Mouse (Mus musculus) hindbrain, postnatal 0 days (tissue): ENCODE data around the gene Chd4. TPM values are rescaled to one million over a fixed set of nuclear protein-coding genes. Genes with fewer than 3 reads are reported as not detected.

Experiments used
- ATAC-seq: fragments of 200-750 bp; cut with Nextera tagmentation; 2 replicates; pipeline ENCODE4 v1.8.0; 2017; ENCODE audit warnings: mild to moderate bottlenecking, moderate TSS enrichment, moderate library complexity
- DNase-seq: peaks from one replicate; pipeline ENCODE4 v3.0.0-alpha.2; 2015; ENCODE audit warnings: low spot score
- H3K27ac ChIP-seq: fragments of 300-500 bp; sonication (generic); 2 replicates; pipeline ENCODE4 v1.5.1; 2014; ENCODE audit warnings: mild to moderate bottlenecking
- H3K27me3 ChIP-seq: fragments of 300-500 bp; sonication (generic); 2 replicates; pipeline ENCODE4 v1.6.1; 2014; ENCODE audit warnings: low read length, mixed read lengths; ENCODE audit not compliant: insufficient read depth
- H3K36me3 ChIP-seq: fragments of 300-500 bp; sonication (generic); 2 replicates; pipeline ENCODE4 v1.6.1; 2014; ENCODE audit warnings: low read length, mixed read lengths; ENCODE audit not compliant: insufficient read depth
- H3K4me1 ChIP-seq: fragments of 300-500 bp; sonication (generic); 2 replicates; pipeline ENCODE4 v1.6.1; 2014; ENCODE audit warnings: antibody characterized with exemption, low read length, mixed read lengths; ENCODE audit not compliant: insufficient read depth
- H3K4me2 ChIP-seq: fragments of 300-500 bp; sonication (generic); 2 replicates; pipeline ENCODE4 v1.6.1; 2014; ENCODE audit warnings: low read depth, mild to moderate bottlenecking, low read length, moderate library complexity, mixed read lengths
- H3K4me3 ChIP-seq: fragments of 300-500 bp; sonication (generic); 2 replicates; pipeline ENCODE4 v1.5.1; 2014; ENCODE audit warnings: low read length
- H3K9ac ChIP-seq: fragments of 300-500 bp; sonication (generic); replicated peaks from 2 replicates; pipeline ENCODE4 v1.6.1; 2014; ENCODE audit warnings: mild to moderate bottlenecking, low read length, moderate library complexity, mixed read lengths
- H3K9me3 ChIP-seq: fragments of 300-500 bp; sonication (generic); 2 replicates; pipeline ENCODE4 v1.6.1; 2016; ENCODE audit warnings: low read length, mixed read lengths
- CTCF ChIP-seq: IDR thresholded peaks from 2 replicates; pipeline ENCODE4 v1.5.1; 2016; ENCODE audit warnings: antibody characterized with exemption, control low read depth, low read depth
- WGBS: fragments of 180-500 bp; shearing (Covaris S2); extraction: QIAGEN DNeasy Blood & Tissue Kit; methylation state at CpG from one replicate; pipeline ENCODE4 v1.1.7; 2014; 5-methylcytosine and 5-hydroxymethylcytosine counted together
- polyA plus RNA-seq: library from polyadenylated mRNA; unstranded; fragments of >200 nt; fragmentation: Nextera tagmentation; extraction: Ambion mirVana; gene quantifications from 2 replicates; pipeline ENCODE4 v1.2.1, GENCODE M21; 2015
- total RNA-seq: library from RNA; depleted of rRNA; stranded (reverse); fragments of >200 nt; gene quantifications from 2 replicates; pipeline ENCODE4 v1.2.3, GENCODE M21; 2014

Gene Chd4
- total and polyA plus RNA-seq, 2 experiments from 2014 or later: 94.7 to 106 TPM

DNA sequence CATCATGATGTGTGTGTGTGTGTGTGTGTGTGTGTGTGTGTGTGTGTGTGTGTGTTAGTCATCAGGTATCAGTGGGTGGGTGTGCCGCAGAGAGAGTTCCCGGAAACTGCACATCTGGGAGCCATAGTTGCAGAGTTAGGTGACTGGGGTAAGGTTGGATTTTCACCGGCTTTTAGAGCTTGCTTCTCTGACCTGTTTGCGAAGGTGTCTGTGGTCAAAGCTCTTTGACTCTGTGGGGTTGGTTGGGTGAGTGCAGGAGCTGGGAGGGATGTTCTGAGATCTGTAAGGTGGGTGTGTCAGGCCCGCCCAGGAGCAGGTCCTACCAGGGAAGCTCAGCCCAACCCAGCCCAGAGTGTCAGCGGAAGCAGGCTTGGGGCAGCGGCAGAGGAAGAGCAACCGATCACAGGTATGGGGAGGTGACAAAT lies 28.2 kb upstream of the Chd4 start, which contains the start of gene Lpar5:
Gene Lpar5, plus strand, starts transcription at position 350 of the 425 bp plus-strand sequence.
- Histone ChIP-seq H3K4me1 (no peaks in the 10 kb centered on the region), H3K4me2 (no peak within 1 kb of the TSS), H3K4me3 (no peak within 1 kb of the TSS), H3K9me3 (no peaks in the 10 kb centered on the region), H3K36me3 (no peaks in the 10 kb centered on the region), H3K27ac (no peak within 1 kb of the TSS), H3K9ac (no peak within 1 kb of the TSS), H3K27me3 (no peaks in the 10 kb centered on the region)
- TF ChIP-seq CTCF: no peak
- no peak for DNase-seq
- no peak for ATAC-seq
- 73% methylated on average over 8 of the region's 8 CpGs for WGBS

DNA sequence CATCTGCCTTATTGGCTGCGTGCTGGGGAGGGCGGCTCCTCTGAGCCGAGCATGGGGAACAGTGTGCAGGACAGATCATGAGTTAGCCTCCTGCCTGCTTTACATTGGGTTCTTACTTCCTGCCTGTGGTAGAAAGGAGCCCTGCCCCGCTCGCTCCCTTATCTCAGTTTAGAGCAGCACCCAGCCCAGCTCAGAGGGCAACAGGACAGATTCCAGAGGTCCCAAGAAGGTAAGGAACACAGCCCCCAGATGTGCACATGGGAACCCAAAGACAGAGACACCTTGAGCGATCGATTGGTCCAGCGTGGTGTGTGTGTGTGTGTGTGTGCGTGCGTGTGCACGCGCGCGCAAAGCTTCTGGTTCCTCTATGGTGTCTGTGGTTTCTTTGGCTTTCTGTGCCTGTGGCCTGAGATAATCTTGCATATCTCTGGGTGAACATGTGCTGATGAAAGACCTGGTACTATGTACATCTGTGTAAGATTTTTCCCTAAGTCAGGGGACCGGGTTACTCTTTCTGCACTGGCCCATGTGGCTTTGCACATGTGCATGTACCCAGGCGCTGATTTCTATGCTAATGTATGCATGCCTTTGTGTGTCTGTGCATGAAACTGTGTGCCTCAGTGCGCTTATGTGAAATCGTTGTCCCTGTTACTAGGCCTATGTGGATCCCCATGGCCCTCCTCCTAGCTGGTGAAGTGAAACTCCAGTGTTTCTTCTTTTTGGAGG lies 24.4 kb upstream of the Chd4 start:
- Histone ChIP-seq H3K9me3 (no peaks in the 10 kb centered on the region), H3K4me3 (no peak overlapping the region), H3K27ac (peak overlapping the region; percentile 85), H3K36me3 (no peaks in the 10 kb centered on the region), H3K27me3 (no peaks in the 10 kb centered on the region), H3K4me1 (no peaks in the 10 kb centered on the region), H3K4me2 (0 out of 2 replicates have a peak overlapping the region, but pooled peaks have one; percentile 6), H3K9ac (no peak overlapping the region)
- DNase-seq: peak; percentile 59
- WGBS: 67% methylated on average over 18 of the region's 18 CpGs
- ATAC-seq: peak; percentile 91
- no peak for TF ChIP-seq CTCF

DNA sequence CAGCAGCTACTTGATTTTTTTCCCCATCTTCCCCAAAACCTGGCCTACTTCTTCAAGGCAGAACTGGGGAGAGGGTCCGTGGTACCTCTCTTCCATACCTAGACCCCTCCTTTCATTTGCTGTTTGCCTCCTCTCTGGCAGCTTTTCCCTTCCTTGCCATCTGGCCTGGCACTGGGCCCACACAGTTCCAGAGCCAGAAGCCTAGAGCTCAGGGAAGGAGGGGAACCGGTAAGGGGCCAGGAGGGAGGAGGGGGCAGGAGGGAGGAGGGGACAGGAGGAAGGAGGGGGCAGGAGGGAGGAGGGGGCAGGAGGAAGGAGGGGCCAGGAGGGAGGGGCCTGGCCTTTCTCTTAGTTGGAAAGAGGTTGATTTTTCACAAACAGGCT lies 23.9 kb upstream of the Chd4 start:
- Histone ChIP-seq H3K9ac (no peak overlapping the region), H3K27ac (peak overlapping the region; percentile 85), H3K27me3 (no peaks in the 10 kb centered on the region), H3K4me2 (0 out of 2 replicates have a peak overlapping the region, but pooled peaks have one; percentile 6), H3K36me3 (no peaks in the 10 kb centered on the region), H3K9me3 (no peaks in the 10 kb centered on the region), H3K4me1 (no peaks in the 10 kb centered on the region), H3K4me3 (no peak overlapping the region)
- ATAC-seq (peak; percentile 87), DNase-seq (peak; percentile 90)
- 7% methylated on average over 2 of the region's 2 CpGs for WGBS
- TF ChIP-seq CTCF: no peak

DNA sequence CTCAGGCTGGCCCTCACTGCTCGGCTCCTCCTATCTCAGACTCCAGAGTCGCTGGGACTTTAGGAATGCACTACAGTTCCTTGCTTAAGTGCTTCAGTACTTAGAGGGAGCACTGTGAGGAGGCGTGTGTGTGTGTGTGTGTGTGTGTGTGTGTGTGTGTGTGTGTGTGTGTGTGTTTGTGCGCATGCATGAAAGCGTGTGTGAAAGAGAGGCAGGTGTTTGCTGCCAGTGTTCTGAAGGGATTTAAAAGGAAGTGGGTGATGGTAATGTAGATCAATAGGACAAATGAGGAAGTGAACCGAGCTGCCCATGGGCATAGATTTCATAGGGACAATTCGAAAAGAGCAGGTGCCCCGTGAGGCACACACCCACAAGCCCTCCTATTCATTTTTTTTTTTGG lies 22.0 kb upstream of the Chd4 start:
- 71% methylated on average over 8 of the region's 8 CpGs for WGBS
- TF ChIP-seq CTCF: no peak
- Histone ChIP-seq H3K27ac (no peak overlapping the region), H3K36me3 (no peaks in the 10 kb centered on the region), H3K4me3 (no peak overlapping the region), H3K9ac (no peak overlapping the region), H3K4me1 (no peaks in the 10 kb centered on the region), H3K9me3 (no peaks in the 10 kb centered on the region), H3K4me2 (no peak overlapping the region), H3K27me3 (no peaks in the 10 kb centered on the region)
- DNase-seq (no peak), ATAC-seq (no peak)

DNA sequence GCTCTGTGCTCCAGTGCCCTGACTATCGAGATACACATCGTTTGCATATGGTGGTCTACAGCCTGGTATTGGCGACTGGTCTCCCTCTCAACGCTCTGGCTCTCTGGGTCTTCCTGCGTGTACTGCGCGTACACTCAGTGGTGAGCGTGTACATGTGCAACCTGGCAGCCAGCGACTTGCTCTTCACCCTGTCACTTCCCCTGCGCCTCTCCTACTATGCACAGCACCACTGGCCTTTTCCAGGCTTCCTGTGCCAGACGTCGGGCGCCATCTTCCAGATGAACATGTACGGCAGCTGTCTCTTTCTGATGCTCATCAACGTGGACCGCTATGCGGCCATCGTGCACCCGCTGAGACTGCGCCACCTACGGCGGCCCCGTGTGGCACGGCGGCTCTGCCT lies 14.4 kb upstream of the Chd4 start:
- H3K9ac ChIP-seq: peak overlapping the region; percentile 56
- no peaks in the 10 kb centered on the region for H3K36me3 ChIP-seq
- H3K4me2 ChIP-seq: peak overlapping the region; percentile 68
- H3K9me3 ChIP-seq: no peaks in the 10 kb centered on the region
- DNase-seq (no peak), ATAC-seq (no peak)
- no peak for TF ChIP-seq CTCF
- H3K4me1 ChIP-seq: no peaks in the 10 kb centered on the region
- H3K4me3 ChIP-seq: peak overlapping the region; percentile 35
- peak overlapping the region; percentile 90 for H3K27ac ChIP-seq
- no peaks in the 10 kb centered on the region for H3K27me3 ChIP-seq
- WGBS: 20% methylated on average over 25 of the region's 25 CpGs

DNA sequence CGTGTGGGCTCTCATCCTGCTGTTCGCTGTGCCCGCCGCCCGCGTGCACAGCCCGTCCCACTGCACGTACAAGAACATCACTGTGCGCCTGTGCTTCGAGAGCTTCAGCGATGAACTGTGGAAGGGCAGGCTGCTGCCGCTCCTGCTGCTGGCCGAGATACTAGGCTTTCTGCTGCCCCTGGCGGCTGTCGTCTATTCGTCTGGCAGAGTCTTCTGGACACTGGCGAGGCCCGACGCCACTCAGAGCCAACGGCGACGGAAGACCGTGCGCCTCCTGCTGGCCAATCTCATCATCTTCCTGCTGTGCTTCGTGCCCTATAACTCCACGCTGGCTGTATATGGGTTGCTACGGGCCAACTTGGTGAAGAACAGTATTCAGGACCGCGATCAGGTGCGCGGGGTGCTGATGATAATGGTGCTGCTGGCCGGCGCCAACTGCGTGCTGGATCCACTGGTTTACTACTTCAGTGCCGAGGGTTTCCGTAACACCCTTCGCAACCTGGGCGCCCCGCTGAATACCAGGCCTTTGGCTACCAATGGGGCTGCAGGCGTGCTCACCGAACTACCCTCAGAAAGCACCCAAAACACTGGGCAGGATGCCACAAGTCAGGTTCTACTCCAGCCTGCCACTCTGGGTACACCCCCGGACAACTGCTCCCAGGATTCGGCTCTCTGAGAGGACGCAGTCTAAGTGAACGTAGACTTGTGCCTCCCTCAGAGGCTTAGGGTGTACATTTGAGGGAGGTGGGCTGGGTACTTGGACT lies 13.8 kb upstream of the Chd4 start:
- Histone ChIP-seq H3K4me1 (no peaks in the 10 kb centered on the region), H3K9me3 (no peaks in the 10 kb centered on the region), H3K27me3 (no peaks in the 10 kb centered on the region), H3K27ac (peak overlapping the region; percentile 90), H3K36me3 (no peaks in the 10 kb centered on the region), H3K4me2 (peak overlapping the region; percentile 68), H3K4me3 (peak overlapping the region; percentile 35), H3K9ac (peak overlapping the region; percentile 56)
- peak; percentile 98 for TF ChIP-seq CTCF
- DNase-seq: peak; percentile 98
- WGBS: 22% methylated on average over 45 of the region's 45 CpGs
- ATAC-seq: peak; percentile 97
